Mouse (Mus musculus) testis, adult 2 months (tissue): ENCODE measurements around the gene Efcab11. TPM values are rescaled to one million over a fixed set of nuclear protein-coding genes. Genes with fewer than 3 reads are reported as not detected.

Source experiments
- H3K27ac ChIP-seq: fragments of 200-500 bp; 2 replicates; pipeline ENCODE4 v1.5.1; 2012; ENCODE audit warnings: low read depth, low read length; ENCODE audit not compliant: control insufficient read depth, insufficient read depth
- H3K27me3 ChIP-seq: fragments of 200-500 bp; 2 replicates; pipeline ENCODE4 v1.6.1; 2012; ENCODE audit warnings: mild to moderate bottlenecking, low read length, moderate library complexity; ENCODE audit not compliant: control insufficient read depth, insufficient read depth
- H3K36me3 ChIP-seq: fragments of 200-500 bp; 2 replicates; pipeline ENCODE4 v1.6.1; 2012; ENCODE audit warnings: mild to moderate bottlenecking, low read length; ENCODE audit not compliant: control insufficient read depth, insufficient read depth
- H3K4me1 ChIP-seq: fragments of 200-500 bp; 2 replicates; pipeline ENCODE4 v1.6.1; 2012; ENCODE audit warnings: low read length; ENCODE audit not compliant: control insufficient read depth, insufficient read depth
- H3K4me3 ChIP-seq: fragments of 200-500 bp; 2 replicates; pipeline ENCODE4 v1.5.1; 2012; ENCODE audit warnings: low read depth, mild to moderate bottlenecking, low read length, moderate library complexity, mixed read lengths; ENCODE audit not compliant: control insufficient read depth
- CTCF ChIP-seq: fragments of 200-500 bp; IDR thresholded peaks from 2 replicates; pipeline ENCODE4 v1.5.1; 2012; ENCODE audit warnings: low read depth, mild to moderate bottlenecking, inconsistent platforms, low read length, moderate library complexity; ENCODE audit not compliant: control insufficient read depth, insufficient read depth, insufficient replicate concordance
- POLR2A ChIP-seq: fragments of 200-500 bp; IDR thresholded peaks from 2 replicates; pipeline ENCODE4 v1.6.1; 2012; ENCODE audit warnings: low read depth, mild to moderate bottlenecking, inconsistent platforms, low read length, moderate library complexity; ENCODE audit not compliant: control insufficient read depth
- polyA plus RNA-seq: library from polyadenylated mRNA; depleted of rRNA; stranded (reverse); fragments of >200 nt; gene quantifications from 2 replicates; pipeline ENCODE4 v1.2.3, GENCODE M21; 2012

Gene Efcab11
- polyA plus RNA-seq, 1 experiment, result 7.1 TPM

GRCm38 (mm10) chr12:99853323-99854258 is 30.6 kb downstream of the Efcab11 start:
- H3K27ac ChIP-seq, result no peak overlapping the region
- TF ChIP-seq POLR2A (no peak), CTCF (no peak)
- no peaks in the 10 kb centered on the region for H3K36me3 ChIP-seq
- H3K4me3 ChIP-seq, result no peak overlapping the region
- no peaks in the 10 kb centered on the region for H3K27me3 ChIP-seq
- H3K4me1 ChIP-seq, result peaks cover 2% of the 10 kb centered on the region

- no peaks in the 10 kb centered on the region for H3K4me1 ChIP-seq
- H3K27ac ChIP-seq, result no peak overlapping the region
- TF ChIP-seq POLR2A (no peak), CTCF (no peak)
- H3K4me3 ChIP-seq, result no peak overlapping the region
- H3K27me3 ChIP-seq, result no peaks in the 10 kb centered on the region
- no peaks in the 10 kb centered on the region for H3K36me3 ChIP-seq
These were observed 34.2 kb downstream of the Efcab11 start for GRCm38 (mm10) chr12:99849996-99850395.

- no peaks in the 10 kb centered on the region for H3K4me1 ChIP-seq
- TF ChIP-seq CTCF, result no peak
- no peak for TF ChIP-seq POLR2A
- H3K36me3 ChIP-seq, result no peaks in the 10 kb centered on the region
- H3K27ac ChIP-seq, result no peak overlapping the region
- H3K4me3 ChIP-seq, result no peak overlapping the region
- H3K27me3 ChIP-seq, result no peaks in the 10 kb centered on the region
These were observed 39.3 kb downstream of the Efcab11 start for GRCm38 (mm10) chr12:99844951-99845350.

GRCm38 (mm10) chr12:99838703-99839102 is 45.5 kb downstream of the Efcab11 start:
- Histone ChIP-seq H3K4me3 (no peak overlapping the region), H3K4me1 (no peaks in the 10 kb centered on the region), H3K36me3 (no peaks in the 10 kb centered on the region), H3K27me3 (no peaks in the 10 kb centered on the region), H3K27ac (no peak overlapping the region)
- TF ChIP-seq POLR2A (no peak), CTCF (no peak)

GRCm38 (mm10) chr12:99838109-99838508 is 46.1 kb downstream of the Efcab11 start:
- H3K4me3 ChIP-seq, result no peak overlapping the region
- H3K36me3 ChIP-seq, result no peaks in the 10 kb centered on the region
- no peak overlapping the region for H3K27ac ChIP-seq
- no peak for TF ChIP-seq POLR2A
- TF ChIP-seq CTCF, result no peak
- H3K4me1 ChIP-seq, result no peaks in the 10 kb centered on the region
- no peaks in the 10 kb centered on the region for H3K27me3 ChIP-seq

GRCm38 (mm10) chr12:99837528-99837927 is 46.7 kb downstream of the Efcab11 start:
- Histone ChIP-seq H3K4me1 (no peaks in the 10 kb centered on the region), H3K27ac (no peak overlapping the region), H3K27me3 (no peaks in the 10 kb centered on the region), H3K4me3 (no peak overlapping the region), H3K36me3 (no peaks in the 10 kb centered on the region)
- TF ChIP-seq CTCF, result no peak
- TF ChIP-seq POLR2A, result no peak

- no peaks in the 10 kb centered on the region for H3K36me3 ChIP-seq
- H3K4me1 ChIP-seq, result no peaks in the 10 kb centered on the region
- H3K27ac ChIP-seq, result no peak overlapping the region
- no peak for TF ChIP-seq CTCF
- no peak for TF ChIP-seq POLR2A
- no peaks in the 10 kb centered on the region for H3K27me3 ChIP-seq
- no peak overlapping the region for H3K4me3 ChIP-seq
These were observed 47.7 kb downstream of the Efcab11 start for GRCm38 (mm10) chr12:99836404-99837131.
